Mouse (Mus musculus): ENCODE data around the gene Bco2.
A peak's percentile ranks its signal among the peaks of the same experiment; 100 is the strongest.

- TF ChIP-seq CTCF (IDR thresholded peaks at IDR 0.05; ENCODE audit: low read depth) (peak; percentile 51), EP300 (optimal IDR thresholded peaks at IDR 0.05) (no peak)
These were observed 33.4 kb downstream of the Bco2 start for GRCm38 (mm10) chr9:50521562-50521961.

Data from stomach, postnatal 0 days (tissue).